Comparison of ENCODE assay signal across 23 mouse cellular contexts in genomic region chr2:128611178-128611577, GRCm38 (mm10). TPM values are rescaled to one million over a fixed set of nuclear protein-coding genes. Genes with fewer than 3 reads are reported as not detected.
"Had no signal": no experiment of that assay in that cellular context is flagged by ENCODE, and none has a peak within 500 bp of the region (broad histone marks: within the 10 kb centered on the region; RNA-seq: fewer than 3 reads in every experiment).

No protein-coding gene starts in this region.

- H3K4me1 ChIP-seq: midbrain, embryonic 13.5 days; neural tube, embryonic 15.5 days had no signal

- H3K4me2 ChIP-seq: hindbrain, embryonic 14.5 days; lung, embryonic 14.5 days; midbrain, embryonic 13.5 days; neural tube, embryonic 15.5 days had no signal

- H3K4me3 ChIP-seq: layer of hippocampus, adult 2 months; midbrain, embryonic 13.5 days; myocyte; neural tube, embryonic 15.5 days had no signal

- H3K9ac ChIP-seq: hindbrain, embryonic 14.5 days; lung, embryonic 14.5 days; midbrain, embryonic 13.5 days; neural tube, embryonic 15.5 days had no signal

- DNase-seq: kidney, adult 11 months; kidney, adult 9 months; kidney, postnatal 10 days; kidney, postnatal 4 days; left cerebral cortex, postnatal 4 days; lung, embryonic 14.5 days; retina, postnatal 1 day; right cerebral cortex, postnatal 4 days; spleen, adult 18-20 months; thymus, adult 18-20 months; thymus, postnatal 14 days had no signal

- ATAC-seq: midbrain, embryonic 13.5 days had no signal

- H3K27me3 ChIP-seq: midbrain, embryonic 13.5 days; neural tube, embryonic 15.5 days had no signal

- H3K27ac ChIP-seq: hindbrain, embryonic 14.5 days; layer of hippocampus, adult 2 months; midbrain, embryonic 13.5 days; neural tube, embryonic 15.5 days had no signal

RNA-seq across cellular contexts. Expression of gene Spdye4c, which starts 20.2 kb away (rescaled TPM):
- total RNA-seq: layer of hippocampus, adult 2 months; layer of hippocampus, postnatal 14 days; left cerebral cortex, adult 18-20 months; left cerebral cortex, postnatal 10 days; left cerebral cortex, postnatal 4 days; megakaryocyte-erythroid progenitor cell, adult 5-6 weeks had no signal
- polyA plus RNA-seq: hindbrain, embryonic 14.5 days; limb, embryonic 14.5 days; lung, embryonic 14.5 days; midbrain, embryonic 13.5 days; myocyte; neural tube, embryonic 11.5 days; neural tube, embryonic 15.5 days; stomach, embryonic 14.5 days had no signal
